Mouse (Mus musculus) lung, adult 2 months (tissue): ENCODE results near the gene Spsb4. TPM values are rescaled to one million over a fixed set of nuclear protein-coding genes. Genes with fewer than 3 reads are reported as not detected.

Source experiments
- DNase-seq: peaks from one replicate; pipeline ENCODE4 v3.0.0; 2022
- H3K4me1 ChIP-seq: fragments of 200-500 bp; 2 replicates; pipeline ENCODE4 v1.6.1; 2011; ENCODE audit warnings: low read length; ENCODE audit not compliant: control insufficient read depth, insufficient read depth
- H3K4me3 ChIP-seq: fragments of 200-500 bp; replicated peaks from 2 replicates; pipeline ENCODE3; 2011; ENCODE audit warnings: low read depth, mild to moderate bottlenecking, control low read depth, low read length; ENCODE audit errors: extremely low read depth
- CTCF ChIP-seq: fragments of 200-500 bp; IDR thresholded peaks from 2 replicates; pipeline ENCODE4 v1.5.1; 2011; ENCODE audit warnings: mild to moderate bottlenecking, low read length, control low read depth; ENCODE audit not compliant: insufficient read depth
- POLR2A ChIP-seq: fragments of 200-500 bp; IDR thresholded peaks from 2 replicates; pipeline ENCODE4 v1.6.1; 2011; ENCODE audit warnings: low read depth, mild to moderate bottlenecking, control low read depth, low read length, borderline replicate concordance; ENCODE audit errors: extremely low read depth
- WGBS: fragments of 180-500 bp; shearing (Covaris S2); methylation state at CpG from one replicate; pipeline ENCODE4 v1.1.7; 2018; 5-methylcytosine and 5-hydroxymethylcytosine counted together
- polyA plus RNA-seq: library from polyadenylated mRNA; depleted of rRNA; stranded (reverse); fragments of >200 nt; gene quantifications from 2 replicates; pipeline ENCODE4 v1.2.3, GENCODE M21; 2012

Gene Spsb4
- polyA plus RNA-seq, 1 experiment, result 0.62 TPM

DNA sequence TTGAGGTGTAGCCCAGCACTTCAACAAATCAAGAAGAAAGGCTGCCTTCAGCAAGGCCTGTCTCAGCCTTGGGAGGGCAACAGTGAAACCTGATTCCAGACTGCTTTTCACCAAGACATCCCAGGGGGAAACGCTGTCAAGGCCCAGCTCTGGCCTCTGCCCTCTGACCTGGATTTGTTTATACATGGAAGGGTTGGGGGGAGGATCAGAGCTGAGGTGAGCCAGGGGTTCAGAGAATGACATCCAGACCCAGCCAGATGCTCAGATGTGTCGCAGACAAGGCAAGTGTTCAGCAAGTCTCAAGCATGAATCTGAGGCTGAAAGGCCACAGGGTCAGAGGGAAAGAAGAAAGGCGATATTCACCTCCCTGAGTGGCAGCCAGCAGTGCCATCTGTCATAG lies 36.3 kb downstream of the Spsb4 start:
- Histone ChIP-seq H3K4me1 (no peaks in the 10 kb centered on the region), H3K4me3 (no peak overlapping the region)
- WGBS, result 50% methylated on average over 3 of the region's 3 CpGs
- TF ChIP-seq POLR2A, result no peak
- TF ChIP-seq CTCF, result no peak
- DNase-seq, result no peak

DNA sequence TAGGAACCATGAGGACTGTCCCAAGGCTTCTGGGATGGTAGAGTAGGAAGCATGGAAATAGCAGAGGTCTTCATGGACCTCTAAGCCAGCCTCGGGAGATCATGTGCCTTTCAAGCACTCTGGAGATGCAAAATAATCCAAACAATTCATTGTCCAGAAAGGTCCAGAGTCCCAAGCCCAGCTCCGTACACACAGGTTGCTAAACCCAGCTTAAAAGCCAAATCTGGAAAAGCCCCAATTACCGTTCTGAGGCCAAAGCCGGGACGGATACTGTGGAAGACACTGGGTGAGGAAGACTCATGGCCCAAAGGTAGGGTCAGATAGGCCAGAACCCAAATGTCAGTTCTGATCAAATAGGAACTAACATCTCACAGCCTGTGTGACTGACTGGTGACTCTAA lies 36.8 kb downstream of the Spsb4 start:
- WGBS, result 80% methylated on average over 5 of the region's 5 CpGs
- no peaks in the 10 kb centered on the region for H3K4me1 ChIP-seq
- no peak overlapping the region for H3K4me3 ChIP-seq
- DNase-seq, result no peak
- TF ChIP-seq POLR2A, result no peak
- no peak for TF ChIP-seq CTCF

DNA sequence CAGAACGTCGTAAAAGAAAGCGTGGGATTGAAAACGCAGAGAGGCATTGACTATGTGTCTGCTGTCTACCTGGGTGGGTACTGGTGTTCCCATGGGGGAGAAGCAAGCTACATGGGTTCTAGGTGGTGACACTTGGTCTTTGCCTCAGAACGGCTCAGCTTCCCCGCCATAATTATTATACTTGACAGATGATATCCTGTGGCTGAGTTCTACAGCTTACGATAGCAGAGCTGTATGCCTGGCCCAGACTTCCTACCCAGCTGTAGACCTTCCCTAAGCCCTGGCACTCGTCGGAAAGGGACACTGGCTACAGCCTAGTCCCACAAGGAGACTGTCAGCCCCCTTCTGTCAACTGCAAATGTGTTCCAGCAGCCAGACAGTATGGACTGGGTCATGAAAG lies 37.5 kb downstream of the Spsb4 start:
- DNase-seq, result no peak
- H3K4me1 ChIP-seq, result no peaks in the 10 kb centered on the region
- no peak for TF ChIP-seq POLR2A
- no peak for TF ChIP-seq CTCF
- 40% methylated on average over 9 of the region's 9 CpGs for WGBS
- no peak overlapping the region for H3K4me3 ChIP-seq

DNA sequence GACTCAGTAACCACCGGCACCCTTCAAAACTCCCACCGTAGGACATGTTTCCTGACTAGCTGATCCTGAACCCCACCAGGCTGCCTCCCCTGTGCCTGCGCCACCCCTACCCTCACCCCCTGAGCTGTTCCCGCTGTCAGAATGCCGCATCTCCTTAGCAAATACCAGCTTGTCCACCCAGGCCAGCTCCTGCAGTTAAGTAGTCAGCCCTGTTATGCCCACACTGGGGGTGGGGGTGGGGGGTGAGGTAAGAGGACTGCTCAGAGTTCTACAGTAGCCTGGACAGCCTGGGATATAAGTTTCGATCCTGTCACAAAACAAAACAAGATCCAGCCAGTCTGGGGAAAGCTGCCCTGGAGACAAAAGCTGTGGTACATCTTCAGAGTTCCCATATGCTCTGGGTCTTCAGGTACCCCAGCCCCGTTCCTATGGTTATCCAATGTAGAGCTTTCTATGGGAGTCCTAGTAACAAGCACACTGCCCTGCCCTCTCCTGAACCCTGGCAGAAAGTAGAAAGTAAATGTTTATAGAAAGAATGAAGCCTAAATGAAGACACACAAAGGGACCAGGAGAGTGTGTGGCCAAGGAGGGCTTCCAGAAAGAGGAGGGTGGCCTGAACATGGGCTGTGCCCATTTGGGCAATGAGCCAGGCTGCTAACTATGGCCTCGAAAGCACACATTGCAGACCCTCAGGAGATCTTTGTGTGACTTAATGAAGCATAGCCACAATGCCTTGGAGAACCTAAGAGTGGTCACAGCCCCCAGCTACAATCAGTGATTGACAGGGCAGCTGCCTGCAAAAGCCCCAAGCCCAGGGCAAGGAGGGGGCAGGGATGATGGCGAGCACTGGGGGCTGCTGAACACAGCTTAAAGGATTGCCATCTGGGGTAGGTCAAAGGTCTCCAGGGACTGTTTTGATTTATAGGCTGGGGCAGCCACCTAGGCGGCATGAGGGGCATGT lies 38.3 kb downstream of the Spsb4 start:
- WGBS, result 51% methylated on average over 10 of the region's 10 CpGs
- TF ChIP-seq CTCF (no peak), POLR2A (no peak)
- no peak for DNase-seq
- H3K4me1 ChIP-seq, result no peaks in the 10 kb centered on the region
- no peak overlapping the region for H3K4me3 ChIP-seq

DNA sequence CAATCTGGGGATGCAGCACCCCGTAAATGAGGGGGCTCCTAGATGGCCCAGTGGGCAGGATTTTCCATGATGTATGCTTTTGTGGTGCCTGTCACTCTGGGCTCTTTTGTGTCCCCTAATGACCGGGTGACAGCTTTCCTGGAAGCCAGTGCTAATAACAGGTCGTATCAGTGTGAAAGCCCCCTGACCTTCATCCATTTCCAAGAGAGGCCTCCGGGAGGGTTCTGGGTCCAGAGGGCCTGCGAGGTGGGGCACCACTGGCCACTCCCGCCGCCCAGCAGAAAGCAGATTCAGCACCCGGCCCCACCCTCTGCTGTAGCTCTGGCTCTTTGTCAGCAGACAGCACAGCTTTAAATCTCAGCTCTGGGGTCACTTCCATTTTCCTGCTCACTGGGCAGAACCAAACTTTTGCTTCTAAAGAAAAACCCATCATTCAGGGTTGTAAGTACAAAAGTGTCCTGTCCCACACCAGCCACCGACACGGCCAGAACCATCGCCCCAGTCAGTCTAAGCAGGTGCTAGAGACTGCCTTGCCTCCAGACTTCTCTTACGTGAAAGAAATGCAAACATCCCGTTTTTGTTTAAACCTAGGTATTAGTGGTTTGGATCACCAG lies 39.1 kb downstream of the Spsb4 start:
- DNase-seq, result no peak
- TF ChIP-seq CTCF (no peak), POLR2A (no peak)
- no peak overlapping the region for H3K4me3 ChIP-seq
- 28% methylated on average over 13 of the region's 13 CpGs for whole genome bisulfite sequencing
- no peaks in the 10 kb centered on the region for H3K4me1 ChIP-seq

DNA sequence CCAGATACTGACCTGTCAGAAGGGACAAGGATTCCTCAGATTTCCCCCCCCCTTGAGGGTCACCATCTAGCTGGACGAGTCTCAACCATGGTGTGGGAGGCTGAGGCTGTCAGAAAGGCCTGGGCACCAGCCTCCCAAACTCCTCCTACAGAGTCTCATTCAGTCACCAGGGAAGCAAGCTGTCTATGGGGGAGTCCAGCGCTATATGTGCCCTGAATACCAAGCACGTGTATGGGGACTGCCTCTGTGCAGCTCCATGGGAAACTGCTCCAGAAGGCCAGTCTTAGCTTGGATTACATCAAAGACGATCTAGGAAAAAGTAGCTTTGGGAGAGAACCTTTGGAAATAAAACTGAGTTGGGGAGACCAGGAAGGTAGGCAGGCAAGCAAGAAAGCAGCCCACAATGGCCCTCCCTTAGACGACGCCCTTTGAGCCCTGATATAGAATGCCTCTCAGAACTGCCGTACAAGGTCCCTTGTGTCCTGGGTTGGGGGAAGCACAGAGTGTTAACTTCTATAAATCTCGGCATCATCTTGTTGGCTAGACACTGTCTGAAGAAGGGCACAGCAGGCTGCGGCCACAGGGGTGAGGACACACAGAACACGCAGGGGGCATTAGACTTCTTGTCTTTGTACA lies 40.4 kb downstream of the Spsb4 start:
- no peak overlapping the region for H3K4me3 ChIP-seq
- WGBS, result 80% methylated on average over 10 of the region's 10 CpGs
- no peaks in the 10 kb centered on the region for H3K4me1 ChIP-seq
- TF ChIP-seq POLR2A (no peak), CTCF (no peak)
- DNase-seq, result no peak

DNA sequence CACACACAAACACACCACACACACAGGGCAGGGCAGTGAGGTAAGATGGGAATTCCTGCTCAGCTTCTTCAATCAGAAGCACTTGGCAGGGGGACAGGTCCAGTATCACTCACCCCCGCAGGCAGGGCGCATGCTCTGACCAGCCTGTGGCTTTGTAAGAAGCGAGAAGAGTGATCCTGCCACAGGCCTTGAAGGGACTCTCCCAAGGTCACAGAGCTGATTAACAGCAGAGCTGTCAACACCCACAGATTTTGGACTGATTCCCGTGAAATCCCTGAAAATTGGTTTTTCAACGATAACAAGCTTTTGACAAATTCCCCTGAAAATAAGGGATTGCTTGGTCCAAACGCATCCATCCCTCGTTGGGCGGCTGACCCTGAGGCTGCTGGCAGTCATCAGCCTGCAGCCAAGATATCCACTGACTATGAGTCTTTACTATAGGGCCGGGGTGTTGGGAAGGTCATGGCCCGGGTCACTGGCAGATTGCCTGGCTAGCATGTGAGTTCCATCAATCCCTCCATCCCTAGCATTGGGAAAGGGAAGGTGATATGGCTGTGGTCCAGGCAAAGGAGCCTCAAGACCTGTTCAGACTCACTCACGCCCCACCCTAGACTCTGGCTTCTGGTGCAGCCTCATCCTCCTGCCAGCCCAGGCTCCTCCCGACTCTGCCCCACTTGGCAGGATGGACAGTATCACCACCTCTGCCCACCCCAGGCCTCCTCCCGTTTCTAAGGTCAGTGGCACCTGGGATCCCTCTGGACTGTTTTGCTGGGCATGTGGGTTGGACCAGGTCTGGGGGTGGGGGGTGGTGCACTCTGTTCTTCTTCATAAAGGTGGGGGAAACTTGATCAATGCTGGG lies 41.1 kb downstream of the Spsb4 start:
- TF ChIP-seq CTCF (no peak), POLR2A (no peak)
- Histone ChIP-seq H3K4me3 (no peak overlapping the region), H3K4me1 (no peaks in the 10 kb centered on the region)
- 52% methylated on average over 13 of the region's 13 CpGs for WGBS
- DNase-seq, result no peak

DNA sequence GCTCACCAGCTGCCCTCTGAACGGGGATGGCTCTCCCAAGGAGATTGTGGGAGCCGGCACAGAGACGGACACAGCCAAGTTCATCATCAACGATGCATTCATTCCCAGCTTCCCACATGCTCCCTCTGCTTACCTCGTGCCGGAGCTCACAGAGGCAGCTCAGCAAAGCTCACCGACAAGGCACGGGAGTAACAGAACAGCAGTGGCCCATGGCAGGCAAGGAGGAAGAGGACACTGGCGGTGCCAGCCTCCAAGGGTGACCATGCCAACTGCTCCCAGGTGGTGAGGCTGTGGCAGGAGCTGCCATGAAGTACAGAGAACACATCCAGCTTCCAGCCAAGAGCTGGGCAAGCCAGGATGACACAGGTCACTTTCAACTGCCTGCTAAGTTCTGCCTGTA lies 45.6 kb downstream of the Spsb4 start:
- Histone ChIP-seq H3K4me3 (no peak overlapping the region), H3K4me1 (no peaks in the 10 kb centered on the region)
- 83% methylated on average over 9 of the region's 9 CpGs for WGBS
- TF ChIP-seq POLR2A (no peak), CTCF (no peak)
- DNase-seq, result no peak
